Mouse (Mus musculus) MEL (cell line): ENCODE data around the gene Pomt1. TPM values are rescaled to one million over a fixed set of nuclear protein-coding genes. Genes with fewer than 3 reads are reported as not detected.

Source experiments
- DNase-seq: peaks from one replicate; pipeline ENCODE4 v3.0.0; 2011; ENCODE audit warnings: low read depth, low spot score
- H3K27ac ChIP-seq: 2 replicates; pipeline ENCODE4 v1.5.1; 2012; ENCODE audit warnings: low read depth, mild to moderate bottlenecking, control low read depth, low read length, moderate library complexity; ENCODE audit not compliant: control insufficient read depth
- H3K27me3 ChIP-seq, 2 experiments: fragments of 150-350 bp in 1 of 2; sonication (generic) in 1 of 2; 2 replicates each; pipeline ENCODE4 v1.6.1; 2012; ENCODE audit warnings: low read length in 2 of 2, mild to moderate bottlenecking in 2 of 2, improper control_type of control experiment in 1 of 2, moderate library complexity in 1 of 2; ENCODE audit not compliant: insufficient read depth in 2 of 2, control insufficient read depth in 1 of 2
- H3K36me3 ChIP-seq, 2 experiments: 2 replicates each; pipeline ENCODE4 v1.6.1; 2012 to 2014; ENCODE audit warnings: low read length in 2 of 2, improper control_type of control experiment in 1 of 2, inconsistent platforms in 1 of 2, mild to moderate bottlenecking in 1 of 2; ENCODE audit not compliant: insufficient read depth in 2 of 2, control insufficient read depth in 1 of 2
- H3K4me1 ChIP-seq, 2 experiments: fragments of 150-350 bp in 1 of 2; sonication (generic) in 1 of 2; 2 replicates each; pipeline ENCODE4 v1.6.1; 2012; ENCODE audit warnings: low read length in 2 of 2, improper control_type of control experiment in 1 of 2, mild to moderate bottlenecking in 1 of 2; ENCODE audit not compliant: insufficient read depth in 2 of 2, control insufficient read depth in 1 of 2
- H3K4me3 ChIP-seq, 2 experiments: fragments of 150-350 bp in 1 of 2; sonication (generic) in 1 of 2; 2 replicates each; pipeline ENCODE4 v1.5.1; 2012; ENCODE audit warnings: low read depth in 2 of 2, low read length in 2 of 2, mild to moderate bottlenecking in 2 of 2, moderate library complexity in 2 of 2, control low read depth in 1 of 2, improper control_type of control experiment in 1 of 2; ENCODE audit not compliant: control insufficient read depth in 1 of 2, insufficient read depth in 1 of 2
- H3K79me2 ChIP-seq: 2 replicates; pipeline ENCODE4 v1.6.1; 2012; ENCODE audit warnings: mild to moderate bottlenecking, low read length, moderate library complexity; ENCODE audit not compliant: control insufficient read depth, poor library complexity, insufficient read depth
- H3K9ac ChIP-seq: 2 replicates; pipeline ENCODE4 v1.6.1; 2012; ENCODE audit warnings: low read depth, mild to moderate bottlenecking, control low read depth, low read length, moderate library complexity; ENCODE audit not compliant: control insufficient read depth, poor library complexity, severe bottlenecking
- H3K9me3 ChIP-seq: fragments of 150-350 bp; sonication (generic); replicated peaks from 2 replicates; pipeline ENCODE4 v1.6.1; 2012; ENCODE audit warnings: mild to moderate bottlenecking, low read length, improper control_type of control experiment, moderate library complexity; ENCODE audit not compliant: insufficient read depth
- BHLHE40 ChIP-seq: IDR thresholded peaks from 2 replicates; pipeline ENCODE4 v1.6.1; 2012; ENCODE audit warnings: low read depth, mild to moderate bottlenecking, inconsistent platforms, low read length, improper control_type of control experiment, borderline replicate concordance
- CHD2 ChIP-seq: IDR thresholded peaks from 2 replicates; pipeline ENCODE4 v1.6.1; 2011; ENCODE audit warnings: low read length, improper control_type of control experiment
- CTCF ChIP-seq, 3 experiments: IDR thresholded peaks in 2 of 3; conservative IDR thresholded peaks in 1 of 3; 2 replicates each; pipeline ENCODE4 v1.5.1; 2011 to 2012; ENCODE audit warnings: low read length in 3 of 3, low read depth in 2 of 3, mild to moderate bottlenecking in 2 of 3, improper control_type of control experiment in 1 of 3, inconsistent platforms in 1 of 3, mixed read lengths in 1 of 3, moderate library complexity in 1 of 3; ENCODE audit not compliant: control insufficient read depth in 1 of 3, insufficient read depth in 1 of 3, poor library complexity in 1 of 3, severe bottlenecking in 1 of 3
- ELF1 ChIP-seq: IDR thresholded peaks from 2 replicates; pipeline ENCODE4 v1.6.1; 2014; ENCODE audit warnings: low read depth, mild to moderate bottlenecking, inconsistent platforms, low read length, improper control_type of control experiment, moderate library complexity
- ETS1 ChIP-seq: IDR thresholded peaks from 2 replicates; pipeline ENCODE4 v1.6.1; 2012; ENCODE audit warnings: low read depth, mild to moderate bottlenecking, inconsistent platforms, low read length, improper control_type of control experiment, moderate library complexity
- GABPA ChIP-seq: IDR thresholded peaks from 2 replicates; pipeline ENCODE4 v1.6.1; 2012; ENCODE audit warnings: low read depth, mild to moderate bottlenecking, inconsistent platforms, low read length, improper control_type of control experiment, moderate library complexity
- GATA1 ChIP-seq: IDR thresholded peaks from 2 replicates; pipeline ENCODE4 v1.6.1; 2011; ENCODE audit warnings: low read depth, low read length, improper control_type of control experiment
- MAFK ChIP-seq: IDR thresholded peaks from 2 replicates; pipeline ENCODE4 v1.6.1; 2011; ENCODE audit warnings: low read depth, mild to moderate bottlenecking, low read length, improper control_type of control experiment, borderline replicate concordance
- MAX ChIP-seq: IDR thresholded peaks from 2 replicates; pipeline ENCODE4 v1.6.1; 2011; ENCODE audit warnings: low read length, improper control_type of control experiment
- MAZ ChIP-seq: IDR thresholded peaks from 2 replicates; pipeline ENCODE4 v1.6.1; 2012; ENCODE audit warnings: low read depth, mild to moderate bottlenecking, inconsistent platforms, low read length, improper control_type of control experiment
- MEF2A ChIP-seq: IDR thresholded peaks from 2 replicates; pipeline ENCODE4 v1.6.1; 2014; ENCODE audit warnings: low read depth, mild to moderate bottlenecking, inconsistent platforms, low read length, improper control_type of control experiment; ENCODE audit not compliant: poor library complexity, insufficient replicate concordance, severe bottlenecking; ENCODE audit errors: extremely low read depth
- MXI1 ChIP-seq: IDR thresholded peaks from 2 replicates; pipeline ENCODE4 v1.6.1; 2011; ENCODE audit warnings: mild to moderate bottlenecking, low read depth, low read length, improper control_type of control experiment
- MYC ChIP-seq: IDR thresholded peaks from 2 replicates; pipeline ENCODE4 v1.6.1; 2011; ENCODE audit warnings: low read depth, mild to moderate bottlenecking, low read length, improper control_type of control experiment, moderate library complexity
- NELFE ChIP-seq: IDR thresholded peaks from 2 replicates; pipeline ENCODE4 v1.6.1; 2011; ENCODE audit warnings: low read depth, low read length, improper control_type of control experiment
- RAD21 ChIP-seq: IDR thresholded peaks from 2 replicates; pipeline ENCODE4 v1.6.1; 2011; ENCODE audit warnings: mild to moderate bottlenecking, low read depth, low read length, improper control_type of control experiment
- SMC3 ChIP-seq: IDR thresholded peaks from 2 replicates; pipeline ENCODE4 v1.6.1; 2011; ENCODE audit warnings: low read depth, low read length, improper control_type of control experiment
- TAL1 ChIP-seq: IDR thresholded peaks from 2 replicates; pipeline ENCODE4 v1.6.1; 2012; ENCODE audit warnings: mild to moderate bottlenecking, inconsistent platforms, low read length, moderate library complexity, mixed read lengths
- ZC3H11A ChIP-seq: IDR thresholded peaks from 2 replicates; pipeline ENCODE4 v1.6.1; 2012; ENCODE audit warnings: low read depth, mild to moderate bottlenecking, inconsistent platforms, low read length, improper control_type of control experiment
- ZNF384 ChIP-seq: IDR thresholded peaks from 2 replicates; pipeline ENCODE4 v1.6.1; 2012; ENCODE audit warnings: low read depth, mild to moderate bottlenecking, inconsistent platforms, low read length, improper control_type of control experiment
- polyA plus RNA-seq, 2 experiments: library from polyadenylated mRNA; stranded (reverse) in 1 of 2; unstranded in 1 of 2; fragments of >175 nt in 1 of 2; fragments of >200 nt in 1 of 2; gene quantifications; 2 replicates each; pipeline versions ENCODE4 v1.2.1 to v1.2.4; 2012; ENCODE audit warnings: low replicate concordance in 2 of 2, low read depth in 1 of 2; ENCODE audit not compliant: insufficient read length in 2 of 2, insufficient read depth in 1 of 2, missing spikeins in 1 of 2
- total RNA-seq: library from RNA; depleted of rRNA; stranded (reverse); fragments of 300-350 nt; gene quantifications from 2 replicates; pipeline ENCODE4 v1.2.3, GENCODE M21; 2012

The Pomt1 gene
- total and polyA plus RNA-seq, 3 experiments = 34.2 to 42.8 TPM; not detected in 1

DNA sequence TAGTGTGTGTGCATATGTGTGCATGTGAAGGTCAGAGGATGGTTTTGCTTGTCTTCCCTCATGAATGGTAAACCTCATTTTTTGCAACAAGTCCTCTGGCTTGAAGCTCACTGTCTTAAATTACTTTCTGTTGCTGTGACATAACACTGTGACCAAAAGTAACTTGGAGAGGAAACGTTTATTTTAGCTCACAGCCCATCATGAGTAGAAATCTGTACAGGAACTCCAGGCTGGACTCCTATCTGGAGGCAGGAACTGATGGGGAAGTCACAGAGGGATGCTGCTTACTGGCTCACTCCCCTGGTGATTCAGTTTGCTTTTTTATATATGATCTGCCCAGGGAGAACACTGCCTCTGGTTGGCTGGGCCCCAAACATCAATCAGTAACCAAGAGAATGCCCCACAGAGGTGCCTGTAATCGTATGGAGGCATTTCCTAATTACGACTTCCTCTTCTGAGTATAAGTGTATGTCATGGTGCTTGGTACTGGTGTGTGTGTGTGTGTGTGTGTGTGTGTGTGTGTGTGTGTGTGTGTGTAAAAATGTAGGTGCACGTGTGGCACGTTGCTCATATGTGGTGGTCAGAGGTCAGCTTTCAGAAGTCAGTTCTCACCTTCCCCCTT, 47.2 kb upstream of the Pomt1 start:
- no peak overlapping the region for H3K27ac ChIP-seq
- H3K4me1 ChIP-seq = no peaks in the 10 kb centered on the region
- H3K9me3 ChIP-seq = no peaks in the 10 kb centered on the region
- no peaks in the 10 kb centered on the region for H3K27me3 ChIP-seq
- no peak for TF ChIP-seq ELF1
- TF ChIP-seq ETS1 = no peak
- TF ChIP-seq MAFK = no peak
- TF ChIP-seq BHLHE40 = no peak
- no peak overlapping the region for H3K9ac ChIP-seq
- no peak overlapping the region for H3K4me3 ChIP-seq
- H3K36me3 ChIP-seq = peaks cover 0 to 6% of the 10 kb centered on the region in 2 experiments; a peak in 2 of 4 replicates
- DNase-seq = peak; percentile 17
- H3K79me2 ChIP-seq = no peaks in the 10 kb centered on the region

DNA sequence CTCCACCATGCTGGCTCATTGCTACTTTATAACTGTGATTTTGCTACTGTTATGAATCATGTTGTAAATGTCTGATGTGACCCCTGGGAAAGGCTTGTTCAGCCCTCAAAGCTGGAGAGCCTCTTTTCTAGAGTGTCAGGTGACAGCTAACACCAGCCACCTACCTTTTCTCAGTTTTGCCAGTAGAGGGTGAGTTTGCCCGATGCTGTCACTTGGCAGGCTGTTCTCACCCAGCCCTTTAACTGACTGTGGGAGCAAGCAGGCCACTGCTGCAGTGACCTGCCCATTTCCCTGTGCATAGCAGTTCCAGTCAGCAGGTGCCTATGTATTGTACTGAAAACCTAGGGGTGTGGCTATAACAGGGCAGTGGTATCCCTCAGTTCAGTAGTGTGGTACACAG, 45.8 kb upstream of the Pomt1 start:
- Histone ChIP-seq H3K27me3 (no peaks in the 10 kb centered on the region), H3K4me3 (no peak overlapping the region), H3K36me3 (peaks cover 0 to 13% of the 10 kb centered on the region in 2 experiments; a peak in 2 of 4 replicates), H3K9ac (no peak overlapping the region), H3K9me3 (no peaks in the 10 kb centered on the region)
- DNase-seq = no peak
- TF ChIP-seq NELFE (no peak), MYC (no peak), CHD2 (no peak), BHLHE40 (no peak)
- TF ChIP-seq, all 39 proteins: peak for 0
- no peaks in the 10 kb centered on the region for H3K4me1 ChIP-seq
- no peak overlapping the region for H3K27ac ChIP-seq
- H3K79me2 ChIP-seq = no peaks in the 10 kb centered on the region

DNA sequence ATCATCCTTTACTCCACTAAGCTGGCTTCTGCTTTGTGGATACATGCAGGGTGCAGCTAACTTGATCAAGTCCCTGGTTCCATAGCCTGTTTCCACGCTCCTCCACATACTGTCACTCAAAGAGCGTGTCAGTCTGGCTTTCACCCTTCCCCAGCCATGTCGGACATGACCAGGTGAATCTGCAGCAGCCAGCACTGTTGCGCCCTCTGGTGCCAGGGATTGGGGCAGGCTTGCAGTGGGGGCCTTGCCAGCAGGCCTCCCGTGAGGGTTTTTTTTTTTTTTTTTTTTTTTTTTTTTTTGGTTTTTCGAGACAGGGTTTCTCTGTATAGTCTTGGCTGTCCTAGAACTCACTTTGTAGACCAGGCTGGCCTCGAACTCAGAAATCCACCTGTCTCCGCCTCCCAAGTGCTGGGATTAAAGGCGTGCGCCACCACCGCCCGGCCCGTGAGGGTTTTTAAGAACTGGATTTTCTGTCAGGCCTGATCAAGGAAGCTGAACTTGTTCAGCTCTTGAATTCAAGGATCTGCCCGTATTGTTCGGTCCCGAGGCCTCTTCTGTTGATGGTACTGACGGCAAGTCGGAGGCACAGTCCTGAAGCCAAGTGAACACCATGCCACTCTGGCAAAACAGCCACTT, 44.4 kb upstream of the Pomt1 start:
- Histone ChIP-seq H3K79me2 (no peaks in the 10 kb centered on the region), H3K4me3 (no peak overlapping the region), H3K4me1 (no peaks in the 10 kb centered on the region), H3K27me3 (no peaks in the 10 kb centered on the region), H3K27ac (no peak overlapping the region), H3K9ac (no peak overlapping the region), H3K36me3 (peaks cover 0 to 24% of the 10 kb centered on the region in 2 experiments; a peak in 2 of 4 replicates), H3K9me3 (no peaks in the 10 kb centered on the region)
- peak; percentile 56 for TF ChIP-seq SMC3
- TF ChIP-seq GATA1 = no peak
- TF ChIP-seq MEF2A = no peak
- TF ChIP-seq ZC3H11A = no peak
- TF ChIP-seq GABPA = no peak
- no peak for TF ChIP-seq TAL1
- peak; percentile 73 for TF ChIP-seq ZNF384
- no peak for TF ChIP-seq MXI1
- TF ChIP-seq BHLHE40 = no peak
- TF ChIP-seq CTCF (IDR thresholded peaks at IDR 0.05 in 2 of 3, conservative IDR thresholded peaks at IDR 0.05 in 1 of 3; ENCODE audit: control insufficient read depth in 1 of 3, insufficient read depth in 1 of 3, low read depth in 2 of 3, low read length in 3 of 3, poor library complexity in 1 of 3, severe bottlenecking in 1 of 3) = peak; percentile 23 to 76 (median 49); a peak in 5 of 6 replicates
- peak; percentile 19 for TF ChIP-seq RAD21
- TF ChIP-seq MAZ = no peak
- no peak for TF ChIP-seq MAX
- DNase-seq = peak; percentile 38
